Mouse (Mus musculus): ENCODE data around the gene Scml4. TPM values are rescaled to one million over a fixed set of nuclear protein-coding genes. Genes with fewer than 3 reads are reported as not detected.

Gene Scml4
- total and polyA plus RNA-seq, 3 experiments: 0.03 to 0.08 TPM; not detected in 1

DNA sequence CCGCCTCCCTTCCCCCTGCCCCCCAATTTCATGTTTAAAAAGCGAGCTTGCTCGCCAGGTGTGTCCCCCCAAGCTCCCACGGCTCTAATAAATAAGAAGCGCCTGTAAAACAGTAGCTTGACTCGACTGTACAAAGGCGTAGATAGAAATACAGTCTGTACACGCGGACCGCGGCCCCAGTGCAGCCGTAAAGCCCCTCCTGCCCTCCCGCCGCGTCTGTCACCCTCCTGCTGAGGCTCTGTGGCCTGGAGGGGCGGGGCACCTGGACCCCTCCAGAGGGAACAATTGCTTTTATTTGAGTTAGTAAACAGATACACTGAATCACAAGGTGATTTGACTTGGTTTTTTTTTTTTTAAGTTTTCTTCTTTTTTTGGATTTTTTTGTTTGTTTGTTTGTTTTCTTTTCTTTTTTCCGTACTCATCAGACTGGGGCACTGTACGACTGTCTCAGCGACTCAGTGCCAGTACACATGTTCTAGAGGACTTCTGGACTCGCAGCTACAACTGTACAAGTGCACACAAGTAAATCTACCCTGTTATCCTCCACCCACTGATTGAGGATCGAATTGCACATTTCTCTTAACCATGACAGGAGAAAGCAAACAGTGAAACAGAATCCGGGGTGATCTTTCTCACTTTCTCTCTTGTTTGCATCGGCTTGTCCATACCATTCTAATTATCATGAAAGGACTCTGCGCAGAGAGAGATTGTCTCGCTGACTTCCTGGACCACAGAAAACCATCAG is 142.7 kb downstream of the Scml4 start (continued):
- TF ChIP-seq TCF12 (IDR thresholded peaks at IDR 0.05; ENCODE audit: low read depth, low read length): no peak
- TF ChIP-seq POLR2A (IDR thresholded peaks at IDR 0.05; ENCODE audit: control insufficient read depth in 1 of 2, insufficient read depth in 1 of 2, low read depth in 1 of 2, low read length in 2 of 2, poor library complexity in 1 of 2): no peak

DNA sequence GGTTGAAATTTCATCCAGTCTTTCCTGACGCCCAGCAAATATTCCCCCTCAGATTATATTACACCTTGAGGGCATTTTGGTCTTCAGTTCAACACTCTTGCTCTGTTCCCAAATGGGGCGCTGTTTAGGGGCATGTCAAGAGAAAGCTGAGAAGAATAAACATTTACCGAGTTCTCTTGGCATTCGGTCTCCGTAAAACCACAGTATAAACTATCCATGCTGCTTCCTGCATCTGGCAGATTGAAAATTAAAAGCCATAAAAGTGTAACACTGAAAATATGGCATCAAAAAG is 143.2 kb downstream of the Scml4 start:
- H3K79me2 ChIP-seq (ENCODE audit: control insufficient read depth, insufficient read depth, low read length, poor library complexity): no peaks in the 10 kb centered on the region
- no peak overlapping the region for H3K27ac ChIP-seq (ENCODE audit: control insufficient read depth, low read depth, low read length)
- TF ChIP-seq TBP (IDR thresholded peaks at IDR 0.05; ENCODE audit: low read depth, low read length): no peak
- no peak for TF ChIP-seq CHD2 (IDR thresholded peaks at IDR 0.05; ENCODE audit: low read length)
- TF ChIP-seq ZKSCAN1 (IDR thresholded peaks at IDR 0.05; ENCODE audit: low read depth, low read length): no peak
- no peak for DNase-seq (ENCODE audit: low read depth, low spot score)
- H3K27me3 ChIP-seq (ENCODE audit: control insufficient read depth in 1 of 2, insufficient read depth in 2 of 2, low read length in 2 of 2): no peaks in the 10 kb centered on the region; a peak in 1 of 4 replicates
- H3K9me3 ChIP-seq (replicated peaks; ENCODE audit: insufficient read depth, low read length): no peaks in the 10 kb centered on the region
- no peaks in the 10 kb centered on the region for H3K36me3 ChIP-seq (ENCODE audit: control insufficient read depth in 1 of 2, insufficient read depth in 2 of 2, low read length in 2 of 2)
- no peak overlapping the region for H3K4me3 ChIP-seq (ENCODE audit: control insufficient read depth in 1 of 2, insufficient read depth in 1 of 2, low read depth in 2 of 2, low read length in 2 of 2)
- H3K4me1 ChIP-seq (ENCODE audit: control insufficient read depth in 1 of 2, insufficient read depth in 2 of 2, low read length in 2 of 2): no peaks in the 10 kb centered on the region
- no peak overlapping the region for H3K9ac ChIP-seq (ENCODE audit: control insufficient read depth, low read depth, low read length, poor library complexity, severe bottlenecking)

DNA sequence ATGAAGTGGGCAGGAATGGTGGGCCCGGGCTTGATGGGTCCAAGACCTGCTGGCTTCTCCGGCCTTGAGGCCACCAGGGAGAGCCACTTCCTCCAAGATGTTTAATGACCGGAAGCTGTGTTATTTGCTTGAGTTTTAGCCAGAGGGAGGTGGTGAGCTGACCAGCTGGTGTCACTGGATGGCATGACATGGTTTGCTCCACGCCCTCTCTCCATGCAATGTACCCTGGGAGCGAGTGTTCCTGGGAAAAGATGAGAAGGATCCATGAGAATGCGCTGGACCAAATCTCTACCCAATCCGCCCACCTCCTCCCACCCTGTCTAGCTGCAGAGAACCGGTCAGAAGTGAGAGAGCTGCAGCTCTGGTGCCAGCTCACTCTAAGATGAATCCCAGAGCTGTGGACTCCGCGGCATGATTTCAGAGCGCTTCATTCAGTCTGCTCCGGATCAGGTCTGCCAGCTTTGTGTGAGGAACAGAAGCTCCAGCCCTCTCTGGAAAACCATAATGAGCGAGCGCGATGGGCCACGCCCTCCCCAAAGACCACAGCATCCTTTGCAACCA is 144.1 kb downstream of the Scml4 start:
- Histone ChIP-seq H3K4me1 (ENCODE audit: control insufficient read depth in 1 of 2, insufficient read depth in 2 of 2, low read length in 2 of 2) (no peaks in the 10 kb centered on the region), H3K36me3 (ENCODE audit: control insufficient read depth in 1 of 2, insufficient read depth in 2 of 2, low read length in 2 of 2) (no peaks in the 10 kb centered on the region), H3K27ac (ENCODE audit: control insufficient read depth, low read depth, low read length) (no peak overlapping the region), H3K9ac (ENCODE audit: control insufficient read depth, low read depth, low read length, poor library complexity, severe bottlenecking) (no peak overlapping the region), H3K27me3 (ENCODE audit: control insufficient read depth in 1 of 2, insufficient read depth in 2 of 2, low read length in 2 of 2) (no peaks in the 10 kb centered on the region; a peak in 1 of 4 replicates), H3K4me3 (ENCODE audit: control insufficient read depth in 1 of 2, insufficient read depth in 1 of 2, low read depth in 2 of 2, low read length in 2 of 2) (no peak overlapping the region), H3K79me2 (ENCODE audit: control insufficient read depth, insufficient read depth, low read length, poor library complexity) (no peaks in the 10 kb centered on the region), H3K9me3 (replicated peaks; ENCODE audit: insufficient read depth, low read length) (no peaks in the 10 kb centered on the region)
- DNase-seq (ENCODE audit: low read depth, low spot score): no peak
- TF ChIP-seq ZC3H11A (IDR thresholded peaks at IDR 0.05; ENCODE audit: low read depth, low read length) (no peak), ELF1 (IDR thresholded peaks at IDR 0.05; ENCODE audit: low read depth, low read length) (no peak), GATA1 (IDR thresholded peaks at IDR 0.05; ENCODE audit: low read depth, low read length) (no peak), CHD1 (IDR thresholded peaks at IDR 0.05; ENCODE audit: low read depth, low read length) (no peak), TBP (IDR thresholded peaks at IDR 0.05; ENCODE audit: low read depth, low read length) (no peak), SIN3A (IDR thresholded peaks at IDR 0.05; ENCODE audit: low read length) (no peak), NRF1 (IDR thresholded peaks at IDR 0.05; ENCODE audit: insufficient read depth, low read depth, low read length, poor library complexity, severe bottlenecking) (no peak), EP300 (IDR thresholded peaks at IDR 0.05; ENCODE audit: low read depth in 1 of 2, low read length in 2 of 2) (no peak), MXI1 (IDR thresholded peaks at IDR 0.05; ENCODE audit: low read depth, low read length) (no peak), USF2 (IDR thresholded peaks at IDR 0.05; ENCODE audit: borderline replicate concordance in 1 of 2, insufficient read depth in 1 of 2, low read depth in 1 of 2, low read length in 2 of 2) (no peak), KAT2A (conservative IDR thresholded peaks at IDR 0.05; ENCODE audit: low read depth, low read length) (no peak), MYC (IDR thresholded peaks at IDR 0.05; ENCODE audit: low read depth, low read length) (no peak), MAZ (IDR thresholded peaks at IDR 0.05; ENCODE audit: low read depth, low read length) (no peak), TAL1 (IDR thresholded peaks at IDR 0.05; ENCODE audit: low read length) (no peak), RAD21 (IDR thresholded peaks at IDR 0.05; ENCODE audit: low read depth, low read length) (no peak)

Measured in MEL (cell line).